ENCODE assay signal across 8 mouse cellular contexts in the genomic region with DNA sequence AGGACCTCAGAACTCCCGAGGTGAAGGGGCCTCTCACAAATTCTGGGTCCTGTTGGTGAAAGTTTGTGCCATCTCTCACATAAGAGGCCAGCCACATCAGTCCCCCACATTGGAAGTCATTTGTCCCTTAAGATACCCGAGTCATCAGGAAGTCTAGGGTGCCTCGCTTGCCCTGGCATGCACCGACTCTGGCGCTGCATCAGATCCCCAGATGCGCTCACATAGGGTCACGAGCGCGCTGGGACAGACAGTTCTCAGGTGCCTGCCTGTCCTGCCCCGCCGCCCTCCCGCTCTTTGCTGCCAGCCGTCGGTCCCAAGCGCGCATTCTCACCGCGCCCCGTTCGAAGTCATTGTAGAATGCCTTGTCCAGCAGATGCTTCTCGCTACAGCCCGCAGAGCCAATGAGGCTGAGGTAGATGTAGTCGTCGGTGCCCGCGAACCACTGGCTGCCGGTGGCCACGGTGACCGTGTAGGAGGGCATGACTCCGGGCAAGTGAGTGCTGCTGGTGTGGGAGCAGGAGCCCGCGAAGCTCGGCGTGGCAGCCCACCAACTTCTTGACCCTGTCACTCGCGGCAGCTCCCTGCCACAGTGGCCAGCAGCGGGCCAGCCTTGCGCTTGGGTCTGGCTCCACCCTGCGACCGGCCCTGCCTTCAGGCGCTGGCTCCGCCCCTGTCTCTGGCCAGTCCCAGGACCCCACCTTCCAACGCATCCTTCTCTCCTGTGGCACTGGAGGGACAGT. TPM values are rescaled to one million over a fixed set of nuclear protein-coding genes. Genes with fewer than 3 reads are reported as not detected.
DNase-seq lines count a peak whose midpoint lies in the region; ATAC-seq lines count a peak whose summit lies in the region.

A gene (minus strand): TSS at position 635 of the 740 bp plus-strand sequence.

- intact Hi-C loops in heart, postnatal 10 days (cut with DNase I), result no loop called here
- intact Hi-C loops in left cerebral cortex, postnatal 36 days (cut with DNase I), result no loop called here

- H3K4me1 ChIP-seq in forebrain, embryonic 10.5 days, result peaks cover 16% of the 10 kb centered on the region
- H3K4me1 ChIP-seq in limb, embryonic 13.5 days, result peaks cover 8% of the 10 kb centered on the region
- peaks cover 8% of the 10 kb centered on the region for H3K4me1 ChIP-seq in midbrain, embryonic 13.5 days (replicated peaks)

- WGBS in forebrain, embryonic 10.5 days, result 4% methylated on average over 43 of the region's 43 CpGs
- WGBS in limb, embryonic 13.5 days, result 4% methylated on average over 43 of the region's 43 CpGs
- WGBS in midbrain, embryonic 13.5 days, result 3% methylated on average over 43 of the region's 43 CpGs

- ATAC-seq in limb, embryonic 13.5 days (ENCODE audit: low FRiP score, low read depth), result no peak
- ATAC-seq in midbrain, embryonic 13.5 days, result peak; percentile 83

- peak; percentile 11 for DNase-seq in 3134 (ENCODE audit: extremely low read depth, insufficient read length, low spot score)
- peak; percentile 27 for DNase-seq in Muller cell, postnatal 12 days (ENCODE audit: inconsistent ontology term)
- peak; percentile 35 for DNase-seq in forebrain, embryonic 10.5 days (ENCODE audit: extremely low spot score, low spot score)
- DNase-seq in heart, postnatal 10 days, result peak; percentile 25 to 30
- no peak for DNase-seq in ovary, adult 18-20 months (ENCODE audit: low spot score)
- DNase-seq in left cerebral cortex, postnatal 36 days (ENCODE audit: low spot score in 2 of 2), result no peak

- H3K9me3 ChIP-seq in forebrain, embryonic 10.5 days, result no peaks in the 10 kb centered on the region
- no peaks in the 10 kb centered on the region for H3K9me3 ChIP-seq in limb, embryonic 13.5 days
- H3K9me3 ChIP-seq in midbrain, embryonic 13.5 days, result no peaks in the 10 kb centered on the region

- peak within 1 kb of the TSS; percentile 57 for H3K4me3 ChIP-seq in forebrain, embryonic 10.5 days
- H3K4me3 ChIP-seq in limb, embryonic 13.5 days, result peak within 1 kb of the TSS; percentile 36
- H3K4me3 ChIP-seq in midbrain, embryonic 13.5 days (replicated peaks), result peak within 1 kb of the TSS; percentile 38

- H3K36me3 ChIP-seq in forebrain, embryonic 10.5 days (replicated peaks), result no peaks in the 10 kb centered on the region
- H3K36me3 ChIP-seq in limb, embryonic 13.5 days, result no peaks in the 10 kb centered on the region
- H3K36me3 ChIP-seq in midbrain, embryonic 13.5 days, result no peaks in the 10 kb centered on the region

- H3K4me2 ChIP-seq in limb, embryonic 13.5 days (replicated peaks), result peak within 1 kb of the TSS; percentile 64
- H3K4me2 ChIP-seq in midbrain, embryonic 13.5 days (replicated peaks), result peak within 1 kb of the TSS; percentile 70

- peaks cover 41% of the 10 kb centered on the region for H3K27me3 ChIP-seq in forebrain, embryonic 10.5 days (ENCODE audit: poor library complexity, severe bottlenecking)
- peaks cover 51% of the 10 kb centered on the region for H3K27me3 ChIP-seq in limb, embryonic 13.5 days
- peaks cover 30% of the 10 kb centered on the region for H3K27me3 ChIP-seq in midbrain, embryonic 13.5 days

- peak within 1 kb of the TSS; percentile 41; the same call in 1 of the 2 replicates for H3K27ac ChIP-seq in forebrain, embryonic 10.5 days
- H3K27ac ChIP-seq in limb, embryonic 13.5 days, result no peak within 1 kb of the TSS
- H3K27ac ChIP-seq in midbrain, embryonic 13.5 days, result no peak within 1 kb of the TSS

- H3K9ac ChIP-seq in limb, embryonic 13.5 days, result peak within 1 kb of the TSS; percentile 56; the same call in 1 of the 2 replicates
- peak within 1 kb of the TSS; percentile 51 for H3K9ac ChIP-seq in midbrain, embryonic 13.5 days (replicated peaks)

RNA-seq across cellular contexts. Expression of the gene that starts here (rescaled TPM):
- polyA plus RNA-seq in forebrain, embryonic 10.5 days (2016; fragmentation: Nextera tagmentation; extraction: Ambion mirVana), result 0.78 and 1.0 TPM in 2 replicates
- 1 to 10 TPM; 4.3 to 4.6 TPM for total RNA-seq in heart, postnatal 10 days (2021)
- 0.89 and 1.7 TPM in 2 replicates for polyA plus RNA-seq in limb, embryonic 13.5 days (2015; fragmentation: Nextera tagmentation; extraction: Ambion mirVana)
- 0.58 and 0.59 TPM in 2 replicates for polyA plus RNA-seq in midbrain, embryonic 13.5 days (2015; fragmentation: Nextera tagmentation; extraction: Ambion mirVana)
- 1 to 10 TPM; 1.5 to 3.8 TPM for total RNA-seq in left cerebral cortex, postnatal 36 days (2021)

Comparison
In these comparisons a context has a peak if more than half of its experiments do, and no peak if none do; other contexts are left out.
1. Peak in ATAC-seq, H3K4me3 ChIP-seq, H3K9ac ChIP-seq and H3K4me2 ChIP-seq in midbrain, embryonic 13.5 days; RNA of the gene not detected or under 1 TPM.
2. DNase-seq: peak in 3134 (single experiment), Muller cell, postnatal 12 days (single experiment), forebrain, embryonic 10.5 days (single experiment) and heart, postnatal 10 days (2 of 2); none in ovary, adult 18-20 months (single experiment) and left cerebral cortex, postnatal 36 days (0 of 2).
3. Peak in every context shown above with its lines, with median percentiles within 50 percentile points of each other: H3K4me3 ChIP-seq.